Mouse (Mus musculus) stomach, embryonic 14.5 days (tissue): Measurements from ENCODE around the gene Slc35e2. TPM values are rescaled to one million over a fixed set of nuclear protein-coding genes. Genes with fewer than 3 reads are reported as not detected.
A peak's percentile ranks its signal among the peaks of the same experiment; 100 is the strongest.
"Not testable (repeated sequence)": the region's sequence is repeated elsewhere in the genome, so short reads cannot be mapped to it uniquely, and the experiment has no call there.

Experiments
- ATAC-seq: fragments of 200-750 bp; cut with Nextera tagmentation; 2 replicates; pipeline ENCODE4 v1.8.0; 2017; ENCODE audit warnings: low read depth, moderate TSS enrichment; ENCODE audit not compliant: insufficient number of reproducible peaks, insufficient read depth, low FRiP score
- H3K27ac ChIP-seq: fragments of 300-500 bp; sonication (generic); 2 replicates; pipeline ENCODE4 v1.5.1; 2014; ENCODE audit warnings: mild to moderate bottlenecking, low read length, moderate library complexity, mixed read lengths
- H3K27me3 ChIP-seq: fragments of 300-500 bp; sonication (generic); 2 replicates; pipeline ENCODE4 v1.6.1; 2014; ENCODE audit warnings: low read length, control low read depth, mixed read lengths; ENCODE audit not compliant: control insufficient read depth, insufficient read depth
- H3K36me3 ChIP-seq: fragments of 300-500 bp; sonication (generic); 2 replicates; pipeline ENCODE4 v1.6.1; 2014; ENCODE audit warnings: mild to moderate bottlenecking, control low read depth, low read length, moderate library complexity, mixed read lengths; ENCODE audit not compliant: control insufficient read depth, insufficient read depth
- H3K4me1 ChIP-seq: fragments of 300-500 bp; sonication (generic); 2 replicates; pipeline ENCODE4 v1.6.1; 2014; ENCODE audit warnings: low read length, control low read depth, mixed read lengths; ENCODE audit not compliant: control insufficient read depth, insufficient read depth
- H3K4me2 ChIP-seq: fragments of 300-500 bp; sonication (generic); replicated peaks from 2 replicates; pipeline ENCODE4 v1.6.1; 2014; ENCODE audit warnings: low read depth, low read length, control low read depth
- H3K4me3 ChIP-seq: fragments of 300-500 bp; sonication (generic); 2 replicates; pipeline ENCODE4 v1.5.1; 2014; ENCODE audit warnings: low read depth, low read length, control low read depth
- H3K9ac ChIP-seq: fragments of 300-500 bp; sonication (generic); replicated peaks from 2 replicates; pipeline ENCODE4 v1.6.1; 2014; ENCODE audit warnings: low read depth, mild to moderate bottlenecking, control low read depth, low read length, moderate library complexity, mixed read lengths
- H3K9me3 ChIP-seq: fragments of 300-500 bp; sonication (generic); 2 replicates; pipeline ENCODE4 v1.6.1; 2016; ENCODE audit warnings: low read depth, low read length, control low read depth; ENCODE audit not compliant: control insufficient read depth
- WGBS: fragments of 180-500 bp; shearing (Covaris S2); extraction: QIAGEN DNeasy Blood & Tissue Kit; methylation state at CpG from one replicate; pipeline ENCODE4 v1.1.7; 2014; 5-methylcytosine and 5-hydroxymethylcytosine counted together
- polyA plus RNA-seq: library from polyadenylated mRNA; unstranded; fragments of >200 nt; fragmentation: Nextera tagmentation; extraction: Ambion mirVana; gene quantifications from 2 replicates; pipeline ENCODE4 v1.2.1, GENCODE M21; 2014

Gene Slc35e2
- polyA plus RNA-seq, 1 experiment from 2014 or later = 10.4 TPM

- no peak for ATAC-seq
- no peak overlapping the region for H3K4me3 ChIP-seq
- no peak overlapping the region for H3K27ac ChIP-seq
- H3K4me2 ChIP-seq = no peak overlapping the region
- no peaks in the 10 kb centered on the region for H3K27me3 ChIP-seq
- H3K4me1 ChIP-seq = no peaks in the 10 kb centered on the region
- H3K36me3 ChIP-seq = peaks cover 17% of the 10 kb centered on the region; the same call in 1 of the 2 replicates
- WGBS = 80% methylated on average over 12 of the region's 12 CpGs
- H3K9me3 ChIP-seq = no peaks in the 10 kb centered on the region
- no peak overlapping the region for H3K9ac ChIP-seq
Measured at GRCm38 (mm10) chr4:155660641-155661040, 59.4 kb downstream of the Slc35e2 start.

- Histone ChIP-seq H3K4me1 (peaks cover 6% of the 10 kb centered on the region; the same call in 1 of the 2 replicates), H3K36me3 (no peaks in the 10 kb centered on the region), H3K9ac (no peak overlapping the region), H3K27me3 (no peaks in the 10 kb centered on the region), H3K4me3 (no peak overlapping the region), H3K9me3 (no peaks in the 10 kb centered on the region), H3K4me2 (no peak overlapping the region), H3K27ac (no peak overlapping the region)
- no peak for ATAC-seq
Measured at GRCm38 (mm10) chr4:155666903-155667302, 65.7 kb downstream of the Slc35e2 start.

- Histone ChIP-seq H3K9me3 (no peaks in the 10 kb centered on the region), H3K27me3 (no peaks in the 10 kb centered on the region), H3K9ac (peak within 1 kb of the TSS; percentile 78), H3K4me1 (peaks cover 6% of the 10 kb centered on the region; the same call in 1 of the 2 replicates), H3K27ac (peak within 1 kb of the TSS; percentile 64; the same call in 1 of the 2 replicates), H3K36me3 (no peaks in the 10 kb centered on the region), H3K4me2 (peak within 1 kb of the TSS; percentile 92), H3K4me3 (peak within 1 kb of the TSS; percentile 82)
- peak; percentile 98 for ATAC-seq
- under 1% methylated on average over 73 of the region's 73 CpGs for WGBS
Measured at GRCm38 (mm10) chr4:155668689-155669597, 67.7 kb downstream of the Slc35e2 start, which contains the start of gene Mib2. Gene Mib2 (minus strand): TSS chr4:155669198.

GRCm38 (mm10) chr4:155669598-155670075 lies 68.4 kb downstream of the Slc35e2 start:
- 0 out of 2 replicates have a peak overlapping the region, but pooled peaks have one; percentile 78 for H3K9ac ChIP-seq
- no peak for ATAC-seq
- 2% methylated on average over 8 of the region's 8 CpGs for WGBS
- peak overlapping the region; percentile 46 for H3K4me2 ChIP-seq
- H3K4me1 ChIP-seq = peaks cover 6% of the 10 kb centered on the region; the same call in 1 of the 2 replicates
- peak overlapping the region; percentile 82 for H3K4me3 ChIP-seq
- H3K9me3 ChIP-seq = no peaks in the 10 kb centered on the region
- H3K27ac ChIP-seq = no peak overlapping the region
- no peaks in the 10 kb centered on the region for H3K36me3 ChIP-seq
- H3K27me3 ChIP-seq = no peaks in the 10 kb centered on the region

GRCm38 (mm10) chr4:155670236-155670635 lies 69.0 kb downstream of the Slc35e2 start:
- not testable (repeated sequence) for H3K4me2 ChIP-seq, H3K9ac ChIP-seq, H3K4me3 ChIP-seq, H3K4me1 ChIP-seq, H3K27ac ChIP-seq, H3K36me3 ChIP-seq, H3K9me3 ChIP-seq, ATAC-seq, H3K27me3 ChIP-seq
- 55% methylated on average over 4 of the region's 4 CpGs for WGBS

- H3K9me3 ChIP-seq = no peaks in the 10 kb centered on the region
- no peak overlapping the region for H3K27ac ChIP-seq
- no peak for ATAC-seq
- H3K27me3 ChIP-seq = no peaks in the 10 kb centered on the region
- no peaks in the 10 kb centered on the region for H3K36me3 ChIP-seq
- no peak overlapping the region for H3K4me2 ChIP-seq
- H3K9ac ChIP-seq = no peak overlapping the region; the same call in 1 of the 2 replicates
- no peak overlapping the region for H3K4me3 ChIP-seq
- 50% methylated on average over 2 of the region's 2 CpGs for whole genome bisulfite sequencing
- H3K4me1 ChIP-seq = peaks cover 6% of the 10 kb centered on the region; the same call in 1 of the 2 replicates
Measured at GRCm38 (mm10) chr4:155672082-155672481, 70.9 kb downstream of the Slc35e2 start.

Other genes with a start within 250 kb of the Slc35e2 start
- gene Prkcz, start 240.1 kb upstream of the Slc35e2 start, polyA plus RNA-seq = 12.9 and 14.8 TPM in 2 replicates
- gene Gabrd, start 203.3 kb upstream of the Slc35e2 start, polyA plus RNA-seq = not detected in 2 replicates
- gene Cfap74, start 192.2 kb upstream of the Slc35e2 start, polyA plus RNA-seq = 2.8 and 3.8 TPM in 2 replicates
- gene Tmem52, start 132.3 kb upstream of the Slc35e2 start, polyA plus RNA-seq = 0.29 TPM in 1 of 2 replicates, not detected in the other
- 525 and 534 TPM in 2 replicates for gene Gnb1, start 110.1 kb upstream of the Slc35e2 start, polyA plus RNA-seq
- gene Nadk, start 39.0 kb upstream of the Slc35e2 start, polyA plus RNA-seq = 78.4 and 83.8 TPM in 2 replicates
- 57.0 and 57.3 TPM in 2 replicates for gene Cdk11b, start 23.4 kb downstream of the Slc35e2 start, polyA plus RNA-seq
- not detected in 2 replicates for gene Gm10563, start 44.0 kb downstream of the Slc35e2 start, polyA plus RNA-seq
- gene Mmp23, start 52.0 kb downstream of the Slc35e2 start, polyA plus RNA-seq = 25.0 and 26.3 TPM in 2 replicates
- 18.9 and 21.9 TPM in 2 replicates for gene Mib2, start 67.8 kb downstream of the Slc35e2 start, polyA plus RNA-seq
- gene Fndc10, start 92.9 kb downstream of the Slc35e2 start, polyA plus RNA-seq = 3.1 and 3.2 TPM in 2 replicates
- gene Ssu72, start 103.4 kb downstream of the Slc35e2 start, polyA plus RNA-seq = 140 and 145 TPM in 2 replicates
- gene Tmem240, start 133.4 kb downstream of the Slc35e2 start, polyA plus RNA-seq = 0.56 TPM in 2 replicates
- gene Atad3a, start 159.7 kb downstream of the Slc35e2 start, polyA plus RNA-seq = 89.1 and 90.9 TPM in 2 replicates
- 26.8 and 28.4 TPM in 2 replicates for gene Vwa1, start 173.3 kb downstream of the Slc35e2 start, polyA plus RNA-seq
- 0.54 and 0.81 TPM in 2 replicates for gene Tmem88b, start 184.5 kb downstream of the Slc35e2 start, polyA plus RNA-seq
- 0.38 and 0.46 TPM in 2 replicates for gene Ankrd65, start 189.0 kb downstream of the Slc35e2 start, polyA plus RNA-seq
- gene Mrpl20, start 201.5 kb downstream of the Slc35e2 start, polyA plus RNA-seq = 209 and 211 TPM in 2 replicates
- 193 and 209 TPM in 2 replicates for gene Ccnl2, start 211.1 kb downstream of the Slc35e2 start, polyA plus RNA-seq
- 125 and 132 TPM in 2 replicates for gene Aurkaip1, start 229.9 kb downstream of the Slc35e2 start, polyA plus RNA-seq
- 91.5 and 96.7 TPM in 2 replicates for gene Mxra8, start 238.3 kb downstream of the Slc35e2 start, polyA plus RNA-seq
- 6.3 and 6.6 TPM in 2 replicates for gene Dvl1, start 246.0 kb downstream of the Slc35e2 start, polyA plus RNA-seq